Mouse (Mus musculus): ENCODE measurements at regions not wholly inside any gene's neighbourhood (a gene's known extent, or its start where the extent isn't known, plus 50 kb on each side); places are given as distances from the start of the nearest gene placed in this dataset.

DNA sequence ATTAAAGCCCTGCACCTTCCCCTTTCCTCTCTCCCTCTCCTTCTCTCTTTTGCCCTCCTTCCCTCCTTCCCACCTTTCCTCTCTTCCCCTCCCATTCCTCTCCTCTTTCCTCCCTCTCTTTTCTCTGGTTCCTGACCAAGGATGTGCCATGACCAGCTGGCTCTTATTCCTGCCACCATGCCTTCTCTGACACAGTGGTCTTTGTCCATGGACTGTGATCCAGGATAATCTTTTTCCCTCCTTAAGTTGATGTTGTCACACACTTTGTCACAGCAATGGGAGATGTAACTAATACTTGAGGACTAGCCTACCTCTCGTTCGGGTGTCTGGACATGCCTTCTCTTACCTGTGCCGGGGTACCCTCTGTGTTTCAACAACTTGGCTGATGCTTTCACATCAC is 86.4 kb downstream of the Anapc4 start:
- DNase-seq: no peak
- Histone ChIP-seq H3K9me3 (ENCODE audit: low read length) (no peaks in the 10 kb centered on the region), H3K9ac (replicated peaks) (no peak overlapping the region), H3K36me3 (replicated peaks; ENCODE audit: insufficient read depth, low read length) (no peaks in the 10 kb centered on the region), H3K27me3 (ENCODE audit: insufficient read depth, low read length) (no peaks in the 10 kb centered on the region), H3K4me3 (ENCODE audit: low read depth, low read length) (no peak overlapping the region), H3K4me1 (ENCODE audit: insufficient read depth) (no peaks in the 10 kb centered on the region), H3K4me2 (ENCODE audit: low read depth, low read length) (no peak overlapping the region), H3K27ac (ENCODE audit: low read depth) (no peak overlapping the region)
- no peak for TF ChIP-seq EP300 (IDR thresholded peaks at IDR 0.05; ENCODE audit: low read depth)
- 79% methylated on average over 3 of the region's 3 CpGs for WGBS (ENCODE audit: insufficient replicate concordance)
- no peak for ATAC-seq

DNA sequence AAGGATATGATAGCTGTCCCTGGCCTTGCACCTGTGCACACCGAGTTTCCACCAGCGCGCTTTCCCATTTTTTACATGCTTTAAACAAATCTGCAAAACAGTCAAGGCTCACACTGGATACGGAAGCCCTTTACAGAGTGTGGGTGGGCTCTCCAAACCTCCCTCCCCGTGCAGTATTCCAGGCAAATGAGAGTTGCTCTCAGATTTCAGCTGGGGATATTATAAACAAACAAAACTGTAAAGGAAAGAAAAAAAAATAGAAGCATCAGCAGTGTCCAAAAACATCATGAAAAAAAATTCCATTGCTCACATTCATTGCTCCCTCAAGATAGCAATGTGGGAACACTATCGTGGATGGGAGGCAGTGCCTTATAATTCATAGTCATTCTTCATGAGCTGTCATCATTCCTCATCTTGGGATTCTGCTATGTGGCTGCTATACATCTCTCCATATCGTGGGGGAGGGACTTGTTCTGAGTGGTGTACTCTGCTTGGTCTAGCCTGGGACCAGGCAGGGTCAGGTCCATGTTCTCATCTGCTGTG is 87.0 kb downstream of the Anapc4 start:
- WGBS (ENCODE audit: insufficient replicate concordance): 72% methylated on average over 7 of the region's 7 CpGs
- no peak overlapping the region for H3K9ac ChIP-seq (replicated peaks)
- ATAC-seq: no peak

DNA sequence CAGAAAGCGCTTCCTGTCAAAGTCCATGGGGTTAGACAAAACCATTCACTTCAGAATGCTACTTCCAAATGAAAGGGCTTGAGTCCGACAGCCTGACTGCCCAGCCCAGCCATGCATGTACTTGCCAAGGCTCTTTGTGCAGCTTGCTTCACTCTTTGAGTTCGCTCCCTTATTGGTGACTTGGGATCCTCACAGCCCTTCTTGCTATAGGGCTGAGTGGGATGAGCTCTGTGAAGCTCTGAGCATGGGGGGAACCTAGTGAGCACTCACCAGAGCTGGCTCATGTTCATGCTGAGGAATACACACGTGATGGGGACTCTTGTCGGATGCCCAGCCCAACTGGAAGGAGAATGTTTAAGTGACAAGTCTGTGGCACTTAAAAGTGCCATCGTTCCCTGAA is 91.2 kb downstream of the Anapc4 start:
- no peak for ATAC-seq
- Histone ChIP-seq H3K9ac (replicated peaks) (no peak overlapping the region), H3K9me3 (ENCODE audit: low read length) (no peaks in the 10 kb centered on the region), H3K27ac (ENCODE audit: low read depth) (no peak overlapping the region), H3K27me3 (ENCODE audit: insufficient read depth, low read length) (no peaks in the 10 kb centered on the region), H3K4me3 (ENCODE audit: low read depth, low read length) (no peak overlapping the region), H3K36me3 (replicated peaks; ENCODE audit: insufficient read depth, low read length) (no peaks in the 10 kb centered on the region), H3K4me2 (ENCODE audit: low read depth, low read length) (no peak overlapping the region), H3K4me1 (ENCODE audit: insufficient read depth) (no peaks in the 10 kb centered on the region)
- no peak for DNase-seq
- 72% methylated on average over 6 of the region's 6 CpGs for WGBS (ENCODE audit: insufficient replicate concordance)
- no peak for TF ChIP-seq CTCF (IDR thresholded peaks at IDR 0.05; ENCODE audit: low read depth)
- TF ChIP-seq EP300 (IDR thresholded peaks at IDR 0.05; ENCODE audit: low read depth): no peak

More for the DNA sequence above, 87.0 kb downstream of the Anapc4 start:
- H3K27me3 ChIP-seq (ENCODE audit: insufficient read depth, low read length): no peaks in the 10 kb centered on the region
- no peaks in the 10 kb centered on the region for H3K9me3 ChIP-seq (ENCODE audit: low read length)
- no peak overlapping the region for H3K4me2 ChIP-seq (ENCODE audit: low read depth, low read length)
- TF ChIP-seq EP300 (IDR thresholded peaks at IDR 0.05; ENCODE audit: low read depth): no peak
- TF ChIP-seq CTCF (IDR thresholded peaks at IDR 0.05; ENCODE audit: low read depth): no peak
- H3K27ac ChIP-seq (ENCODE audit: low read depth): no peak overlapping the region
- no peaks in the 10 kb centered on the region for H3K36me3 ChIP-seq (replicated peaks; ENCODE audit: insufficient read depth, low read length)
- H3K4me1 ChIP-seq (ENCODE audit: insufficient read depth): no peaks in the 10 kb centered on the region
- H3K4me3 ChIP-seq (ENCODE audit: low read depth, low read length): no peak overlapping the region
- no peak for DNase-seq

DNA sequence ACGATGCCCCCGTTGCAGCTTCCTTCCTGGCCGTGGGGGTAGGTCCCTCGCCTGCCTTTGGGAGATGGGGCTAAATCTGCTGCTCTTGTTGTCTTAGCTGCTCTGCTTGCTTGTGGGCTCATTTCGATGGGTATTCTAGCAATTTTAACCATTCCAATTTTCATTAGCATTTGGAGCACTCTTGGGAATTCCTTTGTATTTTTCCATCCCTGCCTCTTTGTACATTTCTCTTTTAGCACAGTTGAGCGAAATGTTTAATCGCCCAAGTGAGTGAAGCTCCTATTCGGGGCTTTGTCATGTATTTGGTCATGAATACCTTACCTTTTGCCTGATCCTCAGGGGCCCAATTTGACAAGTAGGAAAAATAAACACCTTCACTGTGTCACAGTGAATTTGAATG is 95.9 kb downstream of the Anapc4 start:
- no peak overlapping the region for H3K27ac ChIP-seq (ENCODE audit: low read depth)
- TF ChIP-seq CTCF (IDR thresholded peaks at IDR 0.05; ENCODE audit: low read depth): no peak
- no peak for TF ChIP-seq EP300 (IDR thresholded peaks at IDR 0.05; ENCODE audit: low read depth)
- WGBS (ENCODE audit: insufficient replicate concordance): 62% methylated on average over 8 of the region's 8 CpGs
- no peak for ATAC-seq
- no peak overlapping the region for H3K4me2 ChIP-seq (ENCODE audit: low read depth, low read length)
- no peak for DNase-seq
- no peaks in the 10 kb centered on the region for H3K36me3 ChIP-seq (replicated peaks; ENCODE audit: insufficient read depth, low read length)
- no peaks in the 10 kb centered on the region for H3K4me1 ChIP-seq (ENCODE audit: insufficient read depth)
- no peak overlapping the region for H3K4me3 ChIP-seq (ENCODE audit: low read depth, low read length)
- no peaks in the 10 kb centered on the region for H3K27me3 ChIP-seq (ENCODE audit: insufficient read depth, low read length)
- no peak overlapping the region for H3K9ac ChIP-seq (replicated peaks)
- H3K9me3 ChIP-seq (ENCODE audit: low read length): no peaks in the 10 kb centered on the region

DNA sequence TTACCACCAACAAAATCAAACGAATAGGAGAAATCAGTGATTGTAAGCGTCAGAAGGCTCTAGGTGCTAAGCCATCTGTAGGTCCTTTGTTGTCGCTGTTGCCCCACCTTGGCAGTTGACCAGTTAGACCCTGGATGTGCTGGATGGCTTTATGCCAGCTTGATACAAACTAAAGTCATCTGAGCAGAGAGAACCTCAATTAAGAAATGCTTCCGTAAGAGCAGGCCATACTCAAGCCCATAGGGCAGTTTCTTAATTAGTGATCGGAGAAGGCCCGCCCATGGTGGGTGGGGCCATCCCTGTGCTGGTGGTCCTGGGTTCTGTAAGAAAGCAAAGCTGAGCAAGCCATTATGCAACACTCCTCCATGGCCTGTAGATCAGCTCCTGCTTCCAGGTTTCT is 99.5 kb downstream of the Anapc4 start:
- TF ChIP-seq CTCF (IDR thresholded peaks at IDR 0.05; ENCODE audit: low read depth) (no peak), EP300 (IDR thresholded peaks at IDR 0.05; ENCODE audit: low read depth) (no peak)
- Histone ChIP-seq H3K4me2 (ENCODE audit: low read depth, low read length) (no peak overlapping the region), H3K9ac (replicated peaks) (no peak overlapping the region), H3K27me3 (ENCODE audit: insufficient read depth, low read length) (no peaks in the 10 kb centered on the region), H3K4me3 (ENCODE audit: low read depth, low read length) (no peak overlapping the region), H3K4me1 (ENCODE audit: insufficient read depth) (no peaks in the 10 kb centered on the region), H3K27ac (ENCODE audit: low read depth) (no peak overlapping the region), H3K9me3 (ENCODE audit: low read length) (no peaks in the 10 kb centered on the region), H3K36me3 (replicated peaks; ENCODE audit: insufficient read depth, low read length) (no peaks in the 10 kb centered on the region)
- no peak for DNase-seq
- WGBS (ENCODE audit: insufficient replicate concordance): 71% methylated on average over 6 of the region's 6 CpGs
- ATAC-seq: no peak

DNA sequence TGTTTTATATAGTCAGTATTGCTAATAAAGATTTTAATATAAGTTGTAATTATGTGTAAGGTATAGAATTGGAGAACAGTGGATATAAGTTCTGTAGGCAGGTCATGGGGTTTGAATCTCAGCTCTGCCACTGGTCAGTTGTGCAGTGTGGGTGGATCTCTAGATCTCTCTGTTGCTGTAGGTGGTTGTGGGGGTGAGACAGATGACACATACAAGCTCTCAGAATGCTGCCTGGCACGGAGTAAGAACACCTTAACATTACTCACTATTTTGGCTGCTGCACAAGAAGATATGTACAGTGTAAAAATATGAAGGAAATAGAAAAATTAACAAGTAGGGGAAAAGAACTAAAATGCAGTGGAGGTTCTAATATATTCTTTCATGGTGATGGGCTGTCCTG is 100.3 kb upstream of the Slc34a2 start:
- ATAC-seq (no peak), DNase-seq (no peak)
- no peak overlapping the region for H3K4me3 ChIP-seq (ENCODE audit: low read depth, low read length)
- 70% methylated on average over 1 of the region's 1 CpGs for WGBS (ENCODE audit: insufficient replicate concordance)
- H3K36me3 ChIP-seq (replicated peaks; ENCODE audit: insufficient read depth, low read length): no peaks in the 10 kb centered on the region
- no peak overlapping the region for H3K27ac ChIP-seq (ENCODE audit: low read depth)
- no peaks in the 10 kb centered on the region for H3K9me3 ChIP-seq (ENCODE audit: low read length)
- H3K27me3 ChIP-seq (ENCODE audit: insufficient read depth, low read length): no peaks in the 10 kb centered on the region
- H3K9ac ChIP-seq (replicated peaks): no peak overlapping the region
- H3K4me1 ChIP-seq (ENCODE audit: insufficient read depth): no peaks in the 10 kb centered on the region
- TF ChIP-seq CTCF (IDR thresholded peaks at IDR 0.05; ENCODE audit: low read depth) (no peak), EP300 (IDR thresholded peaks at IDR 0.05; ENCODE audit: low read depth) (no peak)
- H3K4me2 ChIP-seq (ENCODE audit: low read depth, low read length): no peak overlapping the region

DNA sequence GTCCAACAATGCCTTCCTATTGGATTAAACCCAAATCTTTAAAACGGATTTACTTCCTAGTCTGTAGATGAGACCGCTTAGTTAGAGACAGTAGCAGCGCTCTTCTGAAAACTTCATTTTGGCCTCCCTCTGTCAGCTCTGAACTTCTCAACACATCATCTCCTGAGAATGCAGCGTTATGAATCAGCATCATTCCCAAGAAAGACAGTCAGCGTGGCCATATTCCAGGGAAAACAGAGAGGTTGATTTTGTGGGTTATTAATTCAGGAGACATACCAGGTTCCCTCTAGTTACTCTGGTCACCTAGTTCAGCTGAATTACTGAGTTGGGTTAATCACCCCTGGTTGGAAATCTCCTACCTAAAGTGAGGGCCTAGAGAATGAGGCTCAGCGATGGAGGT is 97.9 kb upstream of the Slc34a2 start:
- Histone ChIP-seq H3K9me3 (ENCODE audit: low read length) (no peaks in the 10 kb centered on the region), H3K36me3 (replicated peaks; ENCODE audit: insufficient read depth, low read length) (no peaks in the 10 kb centered on the region), H3K4me1 (ENCODE audit: insufficient read depth) (no peaks in the 10 kb centered on the region), H3K4me2 (ENCODE audit: low read depth, low read length) (no peak overlapping the region), H3K9ac (replicated peaks) (no peak overlapping the region), H3K27ac (ENCODE audit: low read depth) (no peak overlapping the region), H3K27me3 (ENCODE audit: insufficient read depth, low read length) (no peaks in the 10 kb centered on the region), H3K4me3 (ENCODE audit: low read depth, low read length) (no peak overlapping the region)
- no peak for DNase-seq
- WGBS (ENCODE audit: insufficient replicate concordance): 84% methylated on average over 6 of the region's 6 CpGs
- no peak for ATAC-seq
- TF ChIP-seq EP300 (IDR thresholded peaks at IDR 0.05; ENCODE audit: low read depth): no peak
- no peak for TF ChIP-seq CTCF (IDR thresholded peaks at IDR 0.05; ENCODE audit: low read depth)

Data from liver, postnatal 0 days (tissue).